Mouse (Mus musculus): ENCODE data around the gene Zdhhc3. TPM values are rescaled to one million over a fixed set of nuclear protein-coding genes. Genes with fewer than 3 reads are reported as not detected.

The Zdhhc3 gene
- polyA plus RNA-seq, 1 experiment from 2014 or later = 83.8 TPM

- ATAC-seq = no peak
- peaks cover 34% of the 10 kb centered on the region for H3K36me3 ChIP-seq (ENCODE audit: control insufficient read depth, insufficient read depth, low read length)
- no peak overlapping the region for H3K4me2 ChIP-seq (ENCODE audit: low read length)
These were observed 13.2 kb downstream of the Zdhhc3 start for GRCm38 (mm10) chr9:123099631-123100455.

GRCm38 (mm10) chr9:123090844-123091243, 22.2 kb downstream of the Zdhhc3 start:
- H3K27ac ChIP-seq (ENCODE audit: low read length) = no peak overlapping the region
- H3K4me3 ChIP-seq (ENCODE audit: low read depth, low read length) = no peak overlapping the region
- no peak overlapping the region for H3K9ac ChIP-seq (ENCODE audit: low read depth, low read length)
- H3K27me3 ChIP-seq (ENCODE audit: control insufficient read depth, insufficient read depth, low read depth, low read length) = no peaks in the 10 kb centered on the region
- WGBS = 92% methylated on average over 4 of the region's 4 CpGs
- ATAC-seq = no peak
- H3K9me3 ChIP-seq (replicated peaks; ENCODE audit: control insufficient read depth, low read length, poor library complexity, severe bottlenecking) = no peaks in the 10 kb centered on the region
- H3K4me2 ChIP-seq (ENCODE audit: low read length) = no peak overlapping the region
- no peaks in the 10 kb centered on the region for H3K4me1 ChIP-seq (ENCODE audit: control insufficient read depth, insufficient read depth, low read length)
- peaks cover 25% of the 10 kb centered on the region for H3K36me3 ChIP-seq (ENCODE audit: control insufficient read depth, insufficient read depth, low read length)

More at GRCm38 (mm10) chr9:123099631-123100455, 13.2 kb downstream of the Zdhhc3 start:
- Histone ChIP-seq H3K9ac (ENCODE audit: low read depth, low read length) (no peak overlapping the region), H3K9me3 (replicated peaks; ENCODE audit: control insufficient read depth, low read length, poor library complexity, severe bottlenecking) (no peaks in the 10 kb centered on the region), H3K4me1 (ENCODE audit: control insufficient read depth, insufficient read depth, low read length) (no peaks in the 10 kb centered on the region), H3K4me3 (ENCODE audit: low read depth, low read length) (no peak overlapping the region), H3K27me3 (ENCODE audit: control insufficient read depth, insufficient read depth, low read depth, low read length) (no peaks in the 10 kb centered on the region), H3K27ac (ENCODE audit: low read length) (no peak overlapping the region)
- 96% methylated on average over 16 of the region's 16 CpGs for WGBS

GRCm38 (mm10) chr9:123087558-123087957, 25.4 kb downstream of the Zdhhc3 start:
- ATAC-seq = no peak

GRCm38 (mm10) chr9:123085373-123085772, 27.6 kb downstream of the Zdhhc3 start:
- Histone ChIP-seq H3K9ac (ENCODE audit: low read depth, low read length) (no peak overlapping the region), H3K9me3 (replicated peaks; ENCODE audit: control insufficient read depth, low read length, poor library complexity, severe bottlenecking) (no peaks in the 10 kb centered on the region), H3K4me2 (ENCODE audit: low read length) (no peak overlapping the region), H3K36me3 (ENCODE audit: control insufficient read depth, insufficient read depth, low read length) (peaks cover 31% of the 10 kb centered on the region), H3K27me3 (ENCODE audit: control insufficient read depth, insufficient read depth, low read depth, low read length) (no peaks in the 10 kb centered on the region), H3K4me1 (ENCODE audit: control insufficient read depth, insufficient read depth, low read length) (no peaks in the 10 kb centered on the region), H3K27ac (ENCODE audit: low read length) (no peak overlapping the region), H3K4me3 (ENCODE audit: low read depth, low read length) (no peak overlapping the region)
- 93% methylated on average over 1 of the region's 1 CpGs for WGBS
- no peak for ATAC-seq

More at GRCm38 (mm10) chr9:123087558-123087957, 25.4 kb downstream of the Zdhhc3 start:
- Histone ChIP-seq H3K4me1 (ENCODE audit: control insufficient read depth, insufficient read depth, low read length) (no peaks in the 10 kb centered on the region), H3K27me3 (ENCODE audit: control insufficient read depth, insufficient read depth, low read depth, low read length) (no peaks in the 10 kb centered on the region), H3K9ac (ENCODE audit: low read depth, low read length) (no peak overlapping the region), H3K9me3 (replicated peaks; ENCODE audit: control insufficient read depth, low read length, poor library complexity, severe bottlenecking) (no peaks in the 10 kb centered on the region), H3K4me2 (ENCODE audit: low read length) (no peak overlapping the region), H3K4me3 (ENCODE audit: low read depth, low read length) (no peak overlapping the region), H3K36me3 (ENCODE audit: control insufficient read depth, insufficient read depth, low read length) (peaks cover 31% of the 10 kb centered on the region), H3K27ac (ENCODE audit: low read length) (no peak overlapping the region)
- 82% methylated on average over 3 of the region's 3 CpGs for WGBS

GRCm38 (mm10) chr9:123080796-123081195, 32.2 kb downstream of the Zdhhc3 start:
- Histone ChIP-seq H3K9me3 (replicated peaks; ENCODE audit: control insufficient read depth, low read length, poor library complexity, severe bottlenecking) (no peaks in the 10 kb centered on the region), H3K4me1 (ENCODE audit: control insufficient read depth, insufficient read depth, low read length) (no peaks in the 10 kb centered on the region), H3K4me3 (ENCODE audit: low read depth, low read length) (no peak overlapping the region), H3K27me3 (ENCODE audit: control insufficient read depth, insufficient read depth, low read depth, low read length) (no peaks in the 10 kb centered on the region), H3K9ac (ENCODE audit: low read depth, low read length) (no peak overlapping the region), H3K27ac (ENCODE audit: low read length) (no peak overlapping the region), H3K36me3 (ENCODE audit: control insufficient read depth, insufficient read depth, low read length) (peaks cover 25% of the 10 kb centered on the region), H3K4me2 (ENCODE audit: low read length) (no peak overlapping the region)
- 77% methylated on average over 1 of the region's 1 CpGs for whole genome bisulfite sequencing
- ATAC-seq = no peak

GRCm38 (mm10) chr9:123080355-123080754, 32.6 kb downstream of the Zdhhc3 start:
- Histone ChIP-seq H3K9ac (ENCODE audit: low read depth, low read length) (no peak overlapping the region), H3K4me2 (ENCODE audit: low read length) (no peak overlapping the region), H3K4me3 (ENCODE audit: low read depth, low read length) (no peak overlapping the region), H3K9me3 (replicated peaks; ENCODE audit: control insufficient read depth, low read length, poor library complexity, severe bottlenecking) (no peaks in the 10 kb centered on the region), H3K36me3 (ENCODE audit: control insufficient read depth, insufficient read depth, low read length) (peaks cover 22% of the 10 kb centered on the region), H3K4me1 (ENCODE audit: control insufficient read depth, insufficient read depth, low read length) (no peaks in the 10 kb centered on the region), H3K27me3 (ENCODE audit: control insufficient read depth, insufficient read depth, low read depth, low read length) (no peaks in the 10 kb centered on the region), H3K27ac (ENCODE audit: low read length) (no peak overlapping the region)
- WGBS = 88% methylated on average over 7 of the region's 7 CpGs
- no peak for ATAC-seq

- Histone ChIP-seq H3K27me3 (ENCODE audit: control insufficient read depth, insufficient read depth, low read depth, low read length) (no peaks in the 10 kb centered on the region), H3K4me3 (ENCODE audit: low read depth, low read length) (no peak overlapping the region), H3K9ac (ENCODE audit: low read depth, low read length) (no peak overlapping the region), H3K4me1 (ENCODE audit: control insufficient read depth, insufficient read depth, low read length) (no peaks in the 10 kb centered on the region), H3K27ac (ENCODE audit: low read length) (no peak overlapping the region), H3K36me3 (ENCODE audit: control insufficient read depth, insufficient read depth, low read length) (peaks cover 18% of the 10 kb centered on the region), H3K4me2 (ENCODE audit: low read length) (no peak overlapping the region), H3K9me3 (replicated peaks; ENCODE audit: control insufficient read depth, low read length, poor library complexity, severe bottlenecking) (no peaks in the 10 kb centered on the region)
- ATAC-seq = no peak
- 94% methylated on average over 5 of the region's 5 CpGs for WGBS
These were observed 33.9 kb downstream of the Zdhhc3 start for GRCm38 (mm10) chr9:123079149-123079548.

GRCm38 (mm10) chr9:123060172-123060571, 52.8 kb downstream of the Zdhhc3 start:
- Histone ChIP-seq H3K4me3 (ENCODE audit: low read depth, low read length) (no peak overlapping the region), H3K27me3 (ENCODE audit: control insufficient read depth, insufficient read depth, low read depth, low read length) (no peaks in the 10 kb centered on the region), H3K4me1 (ENCODE audit: control insufficient read depth, insufficient read depth, low read length) (no peaks in the 10 kb centered on the region), H3K36me3 (ENCODE audit: control insufficient read depth, insufficient read depth, low read length) (no peaks in the 10 kb centered on the region), H3K27ac (ENCODE audit: low read length) (no peak overlapping the region), H3K9me3 (replicated peaks; ENCODE audit: control insufficient read depth, low read length, poor library complexity, severe bottlenecking) (no peaks in the 10 kb centered on the region), H3K4me2 (ENCODE audit: low read length) (no peak overlapping the region), H3K9ac (ENCODE audit: low read depth, low read length) (no peak overlapping the region)
- no peak for ATAC-seq
- 95% methylated on average over 3 of the region's 3 CpGs for WGBS

- Histone ChIP-seq H3K27me3 (ENCODE audit: control insufficient read depth, insufficient read depth, low read depth, low read length) (no peaks in the 10 kb centered on the region), H3K27ac (ENCODE audit: low read length) (no peak overlapping the region), H3K9me3 (replicated peaks; ENCODE audit: control insufficient read depth, low read length, poor library complexity, severe bottlenecking) (no peaks in the 10 kb centered on the region), H3K36me3 (ENCODE audit: control insufficient read depth, insufficient read depth, low read length) (no peaks in the 10 kb centered on the region), H3K4me2 (ENCODE audit: low read length) (no peak overlapping the region), H3K9ac (ENCODE audit: low read depth, low read length) (no peak overlapping the region), H3K4me3 (ENCODE audit: low read depth, low read length) (no peak overlapping the region), H3K4me1 (ENCODE audit: control insufficient read depth, insufficient read depth, low read length) (no peaks in the 10 kb centered on the region)
- ATAC-seq = no peak
These were observed 54.2 kb downstream of the Zdhhc3 start for GRCm38 (mm10) chr9:123058724-123059292.
